Mouse (Mus musculus) heart, adult 2 months (tissue): ENCODE results near the gene Rtbdn.

Experiments
- CTCF ChIP-seq: fragments of 200-600 bp; IDR thresholded peaks from 2 replicates; pipeline ENCODE4 v1.8.1; 2022; ENCODE audit warnings: antibody characterized with exemption, mild to moderate bottlenecking, moderate library complexity
- EP300 ChIP-seq: fragments of 200-500 bp; IDR thresholded peaks from 2 replicates; pipeline ENCODE4 v1.6.1; 2011; ENCODE audit warnings: low read depth, low read length, control low read depth; ENCODE audit not compliant: insufficient read depth
- POLR2A ChIP-seq: fragments of 200-500 bp; IDR thresholded peaks from 2 replicates; pipeline ENCODE4 v1.6.1; 2011; ENCODE audit warnings: mild to moderate bottlenecking, low read depth, low read length, control low read depth; ENCODE audit not compliant: insufficient read depth

DNA sequence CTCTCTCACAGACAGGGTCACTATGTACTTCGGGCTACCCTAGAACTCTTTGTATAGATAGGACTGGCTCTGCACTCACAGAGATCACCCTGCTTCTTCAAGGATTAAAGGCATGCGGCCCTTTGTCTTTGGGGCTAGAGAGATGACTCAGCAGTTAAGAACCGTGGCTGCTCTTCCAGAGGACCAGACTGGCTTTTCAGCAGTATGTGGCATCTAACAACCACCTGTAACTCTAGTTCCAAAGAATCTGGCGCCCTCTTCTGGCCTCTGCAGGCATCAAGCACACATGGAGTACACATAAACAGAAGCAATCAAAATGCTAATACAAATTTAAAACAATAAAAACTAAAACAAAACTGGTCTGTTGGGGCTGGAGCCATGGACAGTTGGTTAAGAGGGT, 32.8 kb upstream of the Rtbdn start:
- TF ChIP-seq POLR2A (no peak), CTCF (peak; percentile 42), EP300 (no peak)
